Mouse (Mus musculus): ENCODE measurements around the gene Lman1l. TPM values are rescaled to one million over a fixed set of nuclear protein-coding genes. Genes with fewer than 3 reads are reported as not detected.

The Lman1l gene
- total RNA-seq, 2 experiments from 2014 or later, result not detected

Other genes with a start within 250 kb of the Lman1l start
- gene Ppcdc, start 180.7 kb downstream of the Lman1l start, total RNA-seq (2015), result 15.6 and 19.2 TPM in 2 replicates
- 14.5 and 19.2 TPM in 2 replicates for gene Ppcdc, start 180.7 kb downstream of the Lman1l start, total RNA-seq (2017)
- 0.30 and 0.33 TPM in 2 replicates for gene Scamp5, start 152.7 kb downstream of the Lman1l start, total RNA-seq (2015)
- 0.04 and 0.28 TPM in 2 replicates for gene Scamp5, start 152.7 kb downstream of the Lman1l start, total RNA-seq (2017)
- gene Rpp25, start 116.7 kb downstream of the Lman1l start, total RNA-seq (2015), result not detected in 2 replicates
- gene Rpp25, start 116.7 kb downstream of the Lman1l start, total RNA-seq (2017), result not detected in 2 replicates
- 374 and 399 TPM in 2 replicates for gene Cox5a, start 99.5 kb downstream of the Lman1l start, total RNA-seq (2015)
- 54.0 and 61.6 TPM in 2 replicates for gene Cox5a, start 99.5 kb downstream of the Lman1l start, total RNA-seq (2017)
- gene Fam219b, start 83.2 kb downstream of the Lman1l start, total RNA-seq (2015), result 5.1 and 5.4 TPM in 2 replicates
- gene Fam219b, start 83.2 kb downstream of the Lman1l start, total RNA-seq (2017), result 8.7 and 10.5 TPM in 2 replicates
- 10.7 and 12.7 TPM in 2 replicates for gene Mpi, start 68.0 kb downstream of the Lman1l start, total RNA-seq (2015)
- 6.9 and 11.5 TPM in 2 replicates for gene Mpi, start 68.0 kb downstream of the Lman1l start, total RNA-seq (2017)
- gene Scamp2, start 59.8 kb downstream of the Lman1l start, total RNA-seq (2015), result 89.5 and 90.0 TPM in 2 replicates
- gene Scamp2, start 59.8 kb downstream of the Lman1l start, total RNA-seq (2017), result 36.3 and 40.0 TPM in 2 replicates
- gene Ulk3, start 31.3 kb downstream of the Lman1l start, total RNA-seq (2015), result 8.8 and 10.0 TPM in 2 replicates
- 4.7 and 9.4 TPM in 2 replicates for gene Ulk3, start 31.3 kb downstream of the Lman1l start, total RNA-seq (2017)
- not detected in 2 replicates for gene Cplx3, start 14.5 kb downstream of the Lman1l start, total RNA-seq (2015)
- not detected in 2 replicates for gene Cplx3, start 14.5 kb downstream of the Lman1l start, total RNA-seq (2017)
- 88.6 and 96.7 TPM in 2 replicates for gene Csk, start 32.9 kb upstream of the Lman1l start, total RNA-seq (2015)
- gene Csk, start 32.9 kb upstream of the Lman1l start, total RNA-seq (2017), result 230 and 282 TPM in 2 replicates
- not detected in 2 replicates for gene Cyp1a2, start 62.9 kb upstream of the Lman1l start, total RNA-seq (2015)
- gene Cyp1a2, start 62.9 kb upstream of the Lman1l start, total RNA-seq (2017), result not detected in 2 replicates
- gene Cyp1a1, start 67.2 kb upstream of the Lman1l start, total RNA-seq (2015), result not detected in 2 replicates
- gene Cyp1a1, start 67.2 kb upstream of the Lman1l start, total RNA-seq (2017), result not detected in 2 replicates
- gene Edc3, start 87.8 kb upstream of the Lman1l start, total RNA-seq (2015), result 5.5 and 5.7 TPM in 2 replicates
- 3.7 and 4.9 TPM in 2 replicates for gene Edc3, start 87.8 kb upstream of the Lman1l start, total RNA-seq (2017)
- gene Clk3, start 145.1 kb upstream of the Lman1l start, total RNA-seq (2015), result 55.8 and 59.7 TPM in 2 replicates
- 60.0 and 91.1 TPM in 2 replicates for gene Clk3, start 145.1 kb upstream of the Lman1l start, total RNA-seq (2017)
- gene Arid3b, start 216.0 kb upstream of the Lman1l start, total RNA-seq (2015), result 23.0 and 23.7 TPM in 2 replicates
- gene Arid3b, start 216.0 kb upstream of the Lman1l start, total RNA-seq (2017), result 7.6 and 12.6 TPM in 2 replicates